Mouse (Mus musculus) cerebellum, postnatal 25 days (tissue): ENCODE measurements at regions not wholly inside any gene's neighbourhood (a gene's known extent, or its start where the extent isn't known, plus 50 kb on each side); places are given as distances from the start of the nearest gene placed in this dataset.

ENCODE experiments used
- DNase-seq, 2 experiments: peaks; one replicate each; pipeline ENCODE4 v3.0.0; 2021; ENCODE audit warnings: mixed read lengths in 2 of 2

- no peak for DNase-seq
Measured at GRCm38 (mm10) chr15:67725239-67725638, 1224.5 kb upstream of the Lrrc6 start.

GRCm38 (mm10) chr15:67714203-67714602 lies 1213.5 kb upstream of the Lrrc6 start:
- DNase-seq: no peak

- no peak for DNase-seq
Measured at GRCm38 (mm10) chr15:67686140-67686539, 1185.4 kb upstream of the Lrrc6 start.

GRCm38 (mm10) chr15:67673276-67673675 lies 1172.6 kb upstream of the Lrrc6 start:
- no peak for DNase-seq

- peak; percentile 6 to 8 for DNase-seq
Measured at GRCm38 (mm10) chr15:67636155-67636554, 1135.4 kb upstream of the Lrrc6 start.

- DNase-seq: no peak
Measured at GRCm38 (mm10) chr15:67626704-67627287, 1126.1 kb upstream of the Lrrc6 start.

- no peak for DNase-seq
Measured at GRCm38 (mm10) chr15:67611896-67612295, 1111.2 kb upstream of the Lrrc6 start.

GRCm38 (mm10) chr15:67598426-67598825 lies 1097.7 kb upstream of the Lrrc6 start:
- no peak for DNase-seq

- DNase-seq: no peak
Measured at GRCm38 (mm10) chr15:67576581-67576980, 1075.9 kb upstream of the Lrrc6 start.

- no peak for DNase-seq
Measured at GRCm38 (mm10) chr15:67571614-67572013, 1070.9 kb upstream of the Lrrc6 start.

- no peak for DNase-seq
Measured at GRCm38 (mm10) chr15:67557304-67557703, 1056.6 kb upstream of the Lrrc6 start.

GRCm38 (mm10) chr15:67551911-67552310 lies 1051.2 kb upstream of the Lrrc6 start:
- no peak for DNase-seq

- DNase-seq: no peak
Measured at GRCm38 (mm10) chr15:67546896-67547400, 1046.2 kb upstream of the Lrrc6 start.

GRCm38 (mm10) chr15:67545745-67546144 lies 1045.0 kb upstream of the Lrrc6 start:
- DNase-seq: no peak

GRCm38 (mm10) chr15:67513722-67514121 lies 1013.0 kb upstream of the Lrrc6 start:
- no peak for DNase-seq

GRCm38 (mm10) chr15:67495001-67495658 lies 994.4 kb upstream of the Lrrc6 start:
- DNase-seq: no peak

GRCm38 (mm10) chr15:67481733-67482132 lies 981.0 kb upstream of the Lrrc6 start:
- no peak for DNase-seq

- no peak for DNase-seq
Measured at GRCm38 (mm10) chr15:67474325-67474724, 973.6 kb upstream of the Lrrc6 start.

GRCm38 (mm10) chr15:67472979-67473378 lies 972.3 kb upstream of the Lrrc6 start:
- no peak for DNase-seq

GRCm38 (mm10) chr15:67471283-67471682 lies 970.6 kb upstream of the Lrrc6 start:
- no peak for DNase-seq

GRCm38 (mm10) chr15:67470036-67470435 lies 969.3 kb upstream of the Lrrc6 start:
- no peak for DNase-seq

GRCm38 (mm10) chr15:67467404-67468345 lies 967.0 kb upstream of the Lrrc6 start:
- DNase-seq: no peak

GRCm38 (mm10) chr15:67462863-67463262 lies 962.2 kb upstream of the Lrrc6 start:
- DNase-seq: no peak
